ENCODE assay signal across 17 mouse cellular contexts in genomic region chr8:110340090-110340703, GRCm38 (mm10).
DNase-seq lines count a peak whose midpoint lies in the region; ATAC-seq and TF ChIP-seq lines count a peak whose summit lies in the region.
"Had no signal": no experiment of that assay in that cellular context is flagged by ENCODE, and none has a peak within 500 bp of the region (broad histone marks: within the 10 kb centered on the region; RNA-seq: fewer than 3 reads in every experiment).

No protein-coding gene starts in this region.

- in situ Hi-C loops in CH12.LX (cut with MboI; ENCODE audit: low pct_ligation_motif_present, low pct_unique_long_range_greater_than_20kb, low sequenced_read_pairs), result no loop called here

- H3K9me3 ChIP-seq in liver, embryonic 12.5 days (replicated peaks), result no peaks in the 10 kb centered on the region
- H3K9me3 ChIP-seq in CH12.LX (replicated peaks; ENCODE audit: low read length), result peaks cover 2% of the 10 kb centered on the region
- H3K9me3 ChIP-seq: embryonic facial prominence, embryonic 10.5 days; forebrain, embryonic 13.5 days; hindbrain, embryonic 15.5 days had no signal

- no peak for TF ChIP-seq POLR2A in liver, adult 2 months (IDR thresholded peaks at IDR 0.05; ENCODE audit: extremely low read depth, insufficient read depth, low read length)
- TF ChIP-seq POLR2A in CH12.LX (IDR thresholded peaks at IDR 0.05; ENCODE audit: low read depth, low read length), result peak; percentile 7

- H3K27ac ChIP-seq in liver, adult 2 months (replicated peaks; ENCODE audit: insufficient read depth, low read depth, low read length), result no peak overlapping the region
- H3K27ac ChIP-seq in liver, embryonic 12.5 days, result no peak overlapping the region
- peak overlapping the region; percentile 95 for H3K27ac ChIP-seq in CH12.LX (ENCODE audit: insufficient read depth, low read depth)
- H3K27ac ChIP-seq: embryonic facial prominence, embryonic 10.5 days; forebrain, embryonic 13.5 days; hindbrain, embryonic 15.5 days had no signal

- H3K9ac ChIP-seq in liver, adult 2 months (ENCODE audit: low read depth, low read length), result no peak overlapping the region
- no peak overlapping the region for H3K9ac ChIP-seq in liver, embryonic 12.5 days
- peak overlapping the region; percentile 55 for H3K9ac ChIP-seq in CH12.LX (ENCODE audit: insufficient read depth, low read depth)
- H3K9ac ChIP-seq: forebrain, embryonic 13.5 days; forebrain, postnatal 0 days; heart, embryonic 12.5 days; hindbrain, embryonic 15.5 days had no signal

- no peaks in the 10 kb centered on the region for H3K36me3 ChIP-seq in liver, adult 2 months (ENCODE audit: control insufficient read depth, insufficient read depth, low read length)
- H3K36me3 ChIP-seq in liver, embryonic 12.5 days, result no peaks in the 10 kb centered on the region
- peaks cover 0 to 10% of the 10 kb centered on the region in 2 experiments for H3K36me3 ChIP-seq in CH12.LX (replicated peaks in 1 of 2; ENCODE audit: control insufficient read depth in 1 of 2, insufficient read depth in 1 of 2, low read length in 1 of 2)
- H3K36me3 ChIP-seq: embryonic facial prominence, embryonic 10.5 days; heart, embryonic 12.5 days; hindbrain, embryonic 15.5 days had no signal

- WGBS in liver, adult 2 months, result 83% methylated on average over 12 of the region's 12 CpGs
- 75% methylated on average over 12 of the region's 12 CpGs for WGBS in liver, embryonic 12.5 days (ENCODE audit: insufficient replicate concordance)

- DNase-seq in liver, adult 2 months (ENCODE audit: extremely low read depth, low read depth, low spot score), result peak; percentile 19
- DNase-seq in CH12.LX (ENCODE audit: extremely low read depth), result peak; percentile 90
- peak; percentile 39 for DNase-seq in lung, postnatal 10 days
- peak; percentile 32 for DNase-seq in testis, postnatal 10 days (ENCODE audit: low spot score)
- no peak for DNase-seq in kidney, postnatal 25 days
- DNase-seq in layer of hippocampus, adult 8-10 months (ENCODE audit: low spot score in 2 of 2), result no peak
- DNase-seq: adrenal gland, adult 2 months; adrenal gland, postnatal 25 days; cerebellum, adult 18-20 months; cerebellum, adult 9-11 months; forebrain, postnatal 0 days; gastrocnemius, postnatal 36 days had no signal

- no peaks in the 10 kb centered on the region for H3K27me3 ChIP-seq in liver, adult 2 months (ENCODE audit: control insufficient read depth, insufficient read depth, low read length)
- no peaks in the 10 kb centered on the region for H3K27me3 ChIP-seq in liver, embryonic 12.5 days (replicated peaks)
- no peaks in the 10 kb centered on the region for H3K27me3 ChIP-seq in CH12.LX (replicated peaks)
- H3K27me3 ChIP-seq: forebrain, embryonic 13.5 days; heart, embryonic 12.5 days; hindbrain, embryonic 15.5 days had no signal

- no peak for ATAC-seq in liver, embryonic 12.5 days
- ATAC-seq: forebrain, embryonic 13.5 days; forebrain, postnatal 0 days had no signal

- no peaks in the 10 kb centered on the region for H3K4me1 ChIP-seq in liver, adult 2 months (ENCODE audit: control insufficient read depth, insufficient read depth, low read length)
- H3K4me1 ChIP-seq in liver, embryonic 12.5 days, result no peaks in the 10 kb centered on the region
- peaks cover 12 to 50% of the 10 kb centered on the region in 2 experiments for H3K4me1 ChIP-seq in CH12.LX (ENCODE audit: control insufficient read depth in 1 of 2, insufficient read depth in 2 of 2)
- H3K4me1 ChIP-seq: embryonic facial prominence, embryonic 10.5 days; forebrain, embryonic 13.5 days; heart, embryonic 12.5 days; hindbrain, embryonic 15.5 days had no signal

- peak; percentile 3 for TF ChIP-seq RAD21 in CH12.LX (IDR thresholded peaks at IDR 0.05; ENCODE audit: low read depth, low read length)

- no peak overlapping the region for H3K4me3 ChIP-seq in liver, adult 2 months (ENCODE audit: insufficient read depth, low read depth, low read length)
- H3K4me3 ChIP-seq in liver, embryonic 12.5 days, result no peak overlapping the region
- H3K4me3 ChIP-seq in CH12.LX (replicated peaks in 1 of 3; ENCODE audit: low read depth in 2 of 3, low read length in 2 of 3, poor library complexity in 1 of 3), result peak overlapping the region; percentile 5 to 22 (median 11)
- H3K4me3 ChIP-seq: embryonic facial prominence, embryonic 10.5 days; forebrain, embryonic 13.5 days; heart, embryonic 12.5 days; hindbrain, embryonic 15.5 days had no signal

- no peak overlapping the region for H3K4me2 ChIP-seq in liver, embryonic 12.5 days
- H3K4me2 ChIP-seq in CH12.LX (ENCODE audit: insufficient read depth, low read depth, poor library complexity, severe bottlenecking), result peak overlapping the region; percentile 63
- H3K4me2 ChIP-seq: forebrain, embryonic 13.5 days; heart, embryonic 12.5 days; hindbrain, embryonic 15.5 days had no signal

- peak; percentile 96 for TF ChIP-seq EP300 in CH12.LX (IDR thresholded peaks at IDR 0.05; ENCODE audit: low read length)

- TF ChIP-seq CTCF in liver, adult 2 months (IDR thresholded peaks at IDR 0.05; ENCODE audit: low read depth, low read length), result no peak
- no peak for TF ChIP-seq CTCF in CH12.LX (conservative IDR thresholded peaks at IDR 0.05 in 1 of 2, IDR thresholded peaks at IDR 0.05 in 1 of 2; ENCODE audit: low read depth in 2 of 2, low read length in 2 of 2)

- dilution Hi-C loops in CH12.LX (cut with MboI; ENCODE audit: extremely low pct_ligation_motif_present, extremely low pct_unique_long_range_greater_than_20kb, low sequenced_read_pairs), result no loop called here

- H3K79me2 ChIP-seq in liver, adult 2 months (ENCODE audit: control insufficient read depth, insufficient read depth, low read length), result no peaks in the 10 kb centered on the region
- no peaks in the 10 kb centered on the region for H3K79me2 ChIP-seq in CH12.LX (replicated peaks; ENCODE audit: control insufficient read depth, extremely low read depth, insufficient read depth, poor library complexity, severe bottlenecking)

TF ChIP-seq in CH12.LX, 34 proteins besides CTCF, POLR2A, EP300 and RAD21:
- TF ChIP-seq TCF12 (IDR thresholded peaks at IDR 0.05; ENCODE audit: low read depth, low read length) (peak; percentile 81), POLR2AphosphoS2 (IDR thresholded peaks at IDR 0.05; ENCODE audit: low read depth, low read length) (no peak), JUND (conservative IDR thresholded peaks at IDR 0.05; ENCODE audit: low read depth, low read length) (peak; percentile 45; the same call in 1 of the 2 replicates), ZKSCAN1 (IDR thresholded peaks at IDR 0.05; ENCODE audit: borderline replicate concordance, low read depth, low read length) (no peak), ELF1 (IDR thresholded peaks at IDR 0.05; ENCODE audit: low read depth, low read length) (peak; percentile 28; the same call in 1 of the 2 replicates), KAT2A (IDR thresholded peaks at IDR 0.05; ENCODE audit: insufficient replicate concordance, low read length) (no peak), NRF1 (IDR thresholded peaks at IDR 0.05; ENCODE audit: low read depth, low read length) (no peak), MEF2A (IDR thresholded peaks at IDR 0.05; ENCODE audit: borderline replicate concordance, low read depth, low read length) (peak; percentile 84), ZMIZ1 (IDR thresholded peaks at IDR 0.05; ENCODE audit: low read depth, low read length) (peak; percentile 53), ETS1 (conservative IDR thresholded peaks at IDR 0.05; ENCODE audit: low read depth, low read length) (peak; percentile 89), JUN (IDR thresholded peaks at IDR 0.05; ENCODE audit: insufficient read depth, low read depth, low read length) (peak; percentile 20; the same call in 1 of the 2 replicates), IRF4 (IDR thresholded peaks at IDR 0.05; ENCODE audit: low read depth, low read length) (peak; percentile 98), ZC3H11A (IDR thresholded peaks at IDR 0.05; ENCODE audit: low read depth, low read length) (no peak), CHD1 (IDR thresholded peaks at IDR 0.05; ENCODE audit: low read depth, low read length) (no peak), E2F4 (IDR thresholded peaks at IDR 0.05; ENCODE audit: insufficient replicate concordance, low read depth, low read length) (no peak; the same call in 1 of the 2 replicates), USF1 (IDR thresholded peaks at IDR 0.05; ENCODE audit: low read depth, low read length) (no peak), MAFK (IDR thresholded peaks at IDR 0.05; ENCODE audit: insufficient replicate concordance, low read length) (peak; percentile 69; the same call in 1 of the 2 replicates), ZNF384 (IDR thresholded peaks at IDR 0.05; ENCODE audit: low read depth, low read length) (no peak), USF2 (conservative IDR thresholded peaks at IDR 0.05; ENCODE audit: low read depth, low read length) (no peak), MAX (IDR thresholded peaks at IDR 0.05; ENCODE audit: low read length) (peak; percentile 72; the same call in 1 of the 2 replicates), RCOR1 (conservative IDR thresholded peaks at IDR 0.05; ENCODE audit: low read depth, low read length) (peak; percentile 78; the same call in 1 of the 2 replicates), MYC (IDR thresholded peaks at IDR 0.05; ENCODE audit: low read depth, low read length) (no peak), HCFC1 (IDR thresholded peaks at IDR 0.05; ENCODE audit: low read depth, low read length) (peak; percentile 27; the same call in 1 of the 2 replicates), GABPA (IDR thresholded peaks at IDR 0.05; ENCODE audit: insufficient replicate concordance, low read depth, low read length) (no peak), TBP (conservative IDR thresholded peaks at IDR 0.05; ENCODE audit: low read depth, low read length) (peak; percentile 59; the same call in 1 of the 2 replicates), MXI1 (IDR thresholded peaks at IDR 0.05; ENCODE audit: low read depth, low read length) (0 out of 2 replicates have a peak, but pooled peaks have one; percentile 31), SIN3A (IDR thresholded peaks at IDR 0.05; ENCODE audit: low read length) (peak; percentile 77; the same call in 1 of the 2 replicates), CHD2 (IDR thresholded peaks at IDR 0.05; ENCODE audit: low read length) (no peak; the same call in 1 of the 2 replicates), MAZ (IDR thresholded peaks at IDR 0.05; ENCODE audit: low read depth, low read length) (peak; percentile 73; the same call in 1 of the 2 replicates), SMC3 (IDR thresholded peaks at IDR 0.05; ENCODE audit: low read depth, low read length) (no peak), UBTF (IDR thresholded peaks at IDR 0.05; ENCODE audit: low read depth, low read length) (0 out of 2 replicates have a peak, but pooled peaks have one; percentile 15), BHLHE40 (IDR thresholded peaks at IDR 0.05; ENCODE audit: low read depth, low read length) (peak; percentile 81), NELFE (IDR thresholded peaks at IDR 0.05; ENCODE audit: low read depth, low read length) (0 out of 2 replicates have a peak, but pooled peaks have one; percentile 28), PAX5 (IDR thresholded peaks at IDR 0.05; ENCODE audit: low read length) (no peak)

Comparison
In these comparisons a context has a peak if more than half of its experiments do, and no peak if none do; other contexts are left out.
1. DNase-seq: peak in liver, adult 2 months (single experiment), CH12.LX (single experiment), lung, postnatal 10 days (single experiment) and testis, postnatal 10 days (single experiment); none in kidney, postnatal 25 days (0 of 2) and layer of hippocampus, adult 8-10 months (0 of 2).
2. H3K4me3 ChIP-seq: peak in CH12.LX (3 of 3); none in liver, adult 2 months (single experiment) and liver, embryonic 12.5 days (single experiment).